Comparison of ENCODE assay signal across 9 mouse cellular contexts in genomic region chr1:128614653-128615458, GRCm38 (mm10). TPM values are rescaled to one million over a fixed set of nuclear protein-coding genes. Genes with fewer than 3 reads are reported as not detected.
DNase-seq lines count a peak whose midpoint lies in the region; ATAC-seq and TF ChIP-seq lines count a peak whose summit lies in the region.
"Had no signal": no experiment of that assay in that cellular context is flagged by ENCODE, and none has a peak within 500 bp of the region (broad histone marks: within the 10 kb centered on the region; RNA-seq: fewer than 3 reads in every experiment).

No protein-coding gene starts in this region.

- no peaks in the 10 kb centered on the region for H3K9me3 ChIP-seq in midbrain, embryonic 15.5 days
- H3K9me3 ChIP-seq: neural tube, embryonic 12.5 days had no signal

- H3K4me2 ChIP-seq in midbrain, embryonic 15.5 days = no peak overlapping the region
- H3K4me2 ChIP-seq: neural tube, embryonic 12.5 days had no signal

- no peak overlapping the region for H3K4me3 ChIP-seq in testis, adult 2 months (ENCODE audit: control insufficient read depth, low read depth, low read length)
- no peak overlapping the region for H3K4me3 ChIP-seq in midbrain, embryonic 15.5 days
- H3K4me3 ChIP-seq: neural tube, embryonic 12.5 days had no signal

- no peak overlapping the region for H3K9ac ChIP-seq in midbrain, embryonic 15.5 days
- H3K9ac ChIP-seq: neural tube, embryonic 12.5 days had no signal

- TF ChIP-seq POLR2A in testis, adult 2 months (IDR thresholded peaks at IDR 0.05; ENCODE audit: control insufficient read depth, low read depth, low read length) = no peak

- no peak for DNase-seq in testis, postnatal 14 days (ENCODE audit: low spot score)
- DNase-seq in lung, postnatal 10 days = peak; percentile 61
- peak; percentile 53 to 59 for DNase-seq in thymus, postnatal 36 days
- DNase-seq in gastrocnemius, postnatal 4 days (ENCODE audit: low spot score in 2 of 2) = no peak
- DNase-seq in cerebellum, postnatal 36 days = no peak

- TF ChIP-seq CTCF in testis, adult 2 months (IDR thresholded peaks at IDR 0.05; ENCODE audit: control insufficient read depth, insufficient read depth, insufficient replicate concordance, low read depth, low read length) = no peak

- no peaks in the 10 kb centered on the region for H3K27me3 ChIP-seq in testis, adult 2 months (ENCODE audit: control insufficient read depth, insufficient read depth, low read length)
- no peaks in the 10 kb centered on the region for H3K27me3 ChIP-seq in midbrain, embryonic 15.5 days (replicated peaks)
- H3K27me3 ChIP-seq: neural tube, embryonic 12.5 days had no signal

- no peaks in the 10 kb centered on the region for H3K4me1 ChIP-seq in testis, adult 2 months (ENCODE audit: control insufficient read depth, insufficient read depth, low read length)
- H3K4me1 ChIP-seq in midbrain, embryonic 15.5 days = no peaks in the 10 kb centered on the region
- H3K4me1 ChIP-seq: neural tube, embryonic 12.5 days had no signal

- WGBS in midbrain, embryonic 15.5 days = 84% methylated on average over 7 of the region's 7 CpGs

- peak overlapping the region; percentile 40; the same call in 1 of the 2 replicates for H3K27ac ChIP-seq in testis, adult 2 months (ENCODE audit: control insufficient read depth, insufficient read depth, low read depth, low read length)
- H3K27ac ChIP-seq in midbrain, embryonic 15.5 days = no peak overlapping the region
- H3K27ac ChIP-seq: neural tube, embryonic 12.5 days had no signal

- H3K36me3 ChIP-seq in testis, adult 2 months (ENCODE audit: control insufficient read depth, insufficient read depth, low read length) = no peaks in the 10 kb centered on the region
- H3K36me3 ChIP-seq in midbrain, embryonic 15.5 days (replicated peaks) = no peaks in the 10 kb centered on the region
- H3K36me3 ChIP-seq: neural tube, embryonic 12.5 days had no signal

- ATAC-seq in granulocyte monocyte progenitor cell, adult 5-6 weeks (replicated peaks; ENCODE audit: poor library complexity, severe bottlenecking) = peak; percentile 67
- no peak for ATAC-seq in midbrain, embryonic 15.5 days (replicated peaks)

RNA-seq across cellular contexts. Expression of gene Cxcr4, which starts 22.8 kb away (rescaled TPM):
- polyA plus RNA-seq in testis, adult 2 months (2012; rRNA removed) = 8.7 and 11.1 TPM in 2 replicates
- total RNA-seq in granulocyte monocyte progenitor cell, adult 5-6 weeks (2014; fragmentation: Nextera tagmentation) = 151 and 195 TPM in 2 replicates
- total RNA-seq in granulocyte monocyte progenitor cell, adult 5-6 weeks (2017) = 178 and 196 TPM in 2 replicates
- polyA plus RNA-seq in midbrain, embryonic 15.5 days (2015; fragmentation: Nextera tagmentation; extraction: Ambion mirVana) = 7.0 and 7.1 TPM in 2 replicates
- total RNA-seq in gastrocnemius, postnatal 4 days (2021) = 10 to 100 TPM; 20.4 to 24.2 TPM

Comparison
In these comparisons a context has a peak if more than half of its experiments do, and no peak if none do; other contexts are left out.
1. DNase-seq: peak in lung, postnatal 10 days (single experiment) and thymus, postnatal 36 days (2 of 2); none in testis, postnatal 14 days (single experiment), gastrocnemius, postnatal 4 days (0 of 2) and cerebellum, postnatal 36 days (0 of 2).
2. RNA of gene Cxcr4, which starts 22.8 kb away (total RNA-seq): 151 to 196 TPM in granulocyte monocyte progenitor cell, adult 5-6 weeks; 20.4 to 24.2 TPM in gastrocnemius, postnatal 4 days; every median in the first group is over 4 times any median in the second.